Mouse (Mus musculus): ENCODE results near the gene Foxb2. TPM values are rescaled to one million over a fixed set of nuclear protein-coding genes. Genes with fewer than 3 reads are reported as not detected.

Gene Foxb2
- total RNA-seq, 2 experiments from 2014 or later, result not detected

DNA sequence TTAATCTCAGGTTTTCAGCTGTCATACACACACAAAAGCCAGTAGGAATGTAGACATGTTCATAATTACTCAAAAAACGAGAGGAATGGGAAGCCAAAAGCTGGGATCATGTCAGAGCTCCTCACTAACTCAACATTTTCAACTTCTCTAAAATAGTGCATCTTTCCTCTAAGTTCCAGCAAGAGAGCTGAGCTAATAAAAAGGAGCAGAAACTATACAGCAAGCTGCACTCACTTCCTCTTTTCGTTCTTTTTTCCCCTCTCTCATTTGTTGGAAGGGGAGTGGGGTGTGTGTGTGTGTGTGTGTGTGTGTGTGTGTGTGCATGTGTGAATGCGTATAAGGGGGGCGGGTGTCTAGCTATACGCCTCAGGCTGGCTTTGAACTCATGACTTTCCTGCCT lies 45.9 kb downstream of the Foxb2 start:
- no peak for DNase-seq (ENCODE audit: low spot score)
- intact Hi-C loops (cut with DNase I), result no loop called here

DNA sequence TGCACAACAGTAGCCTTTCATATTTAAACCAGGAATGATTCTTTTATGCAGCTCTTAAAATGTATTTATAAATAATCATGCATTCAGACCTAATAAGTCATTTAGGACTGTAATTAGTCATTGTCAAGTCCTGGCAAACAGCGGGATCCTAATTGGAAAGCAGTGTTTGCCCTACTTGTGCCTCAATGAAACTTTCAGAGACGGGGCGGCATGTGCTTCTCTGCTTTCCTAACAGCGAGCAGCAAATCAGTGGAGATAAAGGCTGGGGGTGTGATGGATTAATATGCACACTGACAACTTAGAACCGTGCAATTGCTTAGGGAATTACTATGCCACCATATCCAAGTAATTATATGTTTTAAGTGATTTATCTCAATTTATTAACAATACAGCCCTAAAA lies 48.4 kb downstream of the Foxb2 start:
- DNase-seq (ENCODE audit: low spot score), result no peak

More for the DNA sequence above, 48.4 kb downstream of the Foxb2 start:
- intact Hi-C loops (cut with DNase I), result no loop called here

Other genes with a start within 250 kb of the Foxb2 start
- gene Vps13a, start 92.9 kb downstream of the Foxb2 start, total RNA-seq (2021), result 10 to 100 TPM; 30.8 to 31.5 TPM
- 10 to 100 TPM; 29.0 to 32.9 TPM for gene Prune2, start 82.3 kb upstream of the Foxb2 start, total RNA-seq (2021)